Comparison of ENCODE assay signal across 11 mouse cellular contexts in the genomic region with DNA sequence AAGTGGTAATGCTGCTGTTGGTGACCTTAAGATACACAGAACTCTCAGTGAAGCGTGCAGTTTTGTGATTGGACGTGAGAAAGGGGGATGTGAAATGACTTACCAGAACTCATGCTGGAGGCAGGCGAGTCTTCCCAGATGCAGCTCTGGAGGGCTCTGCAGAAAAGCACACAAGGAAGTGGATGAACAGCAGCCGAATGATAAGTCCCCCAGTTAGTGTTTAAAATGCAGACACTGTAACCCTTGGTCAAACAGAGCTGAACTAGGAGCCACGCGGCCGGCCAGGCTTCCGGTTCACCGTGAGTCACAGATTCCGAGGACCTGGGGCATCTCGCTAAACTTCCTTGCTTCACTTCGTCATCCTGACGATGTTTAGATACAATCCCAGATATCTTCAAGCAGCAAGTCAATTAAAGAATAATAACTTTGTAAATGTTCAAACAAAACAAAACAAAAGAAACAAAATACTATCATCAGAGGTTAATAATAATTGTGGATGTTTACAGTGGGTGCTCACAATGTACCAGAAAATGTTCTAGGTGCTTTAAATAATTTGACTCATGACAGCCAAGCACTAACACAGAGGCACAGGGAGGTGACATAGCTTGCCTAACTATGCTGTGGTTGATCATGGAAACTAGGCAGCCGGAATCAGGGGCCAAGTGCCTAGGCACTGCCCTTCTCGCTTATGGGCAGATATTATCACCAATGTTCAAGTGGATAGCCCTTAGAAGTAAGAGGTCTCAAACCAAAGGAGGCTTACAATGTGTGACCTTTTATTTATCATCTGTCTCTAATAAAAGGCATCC.
DNase-seq lines count a peak whose midpoint lies in the region; TF ChIP-seq lines count a peak whose summit lies in the region.
"Had no signal": no experiment of that assay in that cellular context is flagged by ENCODE, and none has a peak within 500 bp of the region (broad histone marks: within the 10 kb centered on the region; RNA-seq: fewer than 3 reads in every experiment).

No protein-coding gene starts in this region.

- peak overlapping the region; percentile 58 for H3K4me2 ChIP-seq in myocyte (ENCODE audit: low read depth)
- H3K4me2 ChIP-seq: limb, embryonic 13.5 days had no signal

- H3K4me1 ChIP-seq in heart, embryonic 10.5 days: peaks cover 51% of the 10 kb centered on the region
- H3K4me1 ChIP-seq in embryonic fibroblast, embryonic 13.5 days (ENCODE audit: control insufficient read depth, insufficient read depth, low read length): peaks cover 9% of the 10 kb centered on the region; the same call in 1 of the 2 replicates

- 61% methylated on average over 15 of the region's 15 CpGs for WGBS in heart, embryonic 10.5 days

- H3ac ChIP-seq in myocyte (ENCODE audit: control insufficient read depth, insufficient read length): no peak overlapping the region

- H3K27me3 ChIP-seq in heart, embryonic 10.5 days (ENCODE audit: insufficient read depth, poor library complexity, severe bottlenecking): no peaks in the 10 kb centered on the region
- no peaks in the 10 kb centered on the region for H3K27me3 ChIP-seq in myocyte (ENCODE audit: control insufficient read depth, insufficient read depth, insufficient read length)
- H3K27me3 ChIP-seq: limb, embryonic 13.5 days had no signal

- no peak for TF ChIP-seq POLR2A in embryonic fibroblast, embryonic 13.5 days (IDR thresholded peaks at IDR 0.05; ENCODE audit: low read depth, low read length)
- no peak for TF ChIP-seq POLR2A in myocyte (IDR thresholded peaks at IDR 0.05; ENCODE audit: insufficient read length, low read depth)

- intact Hi-C loops in heart, postnatal 10 days (cut with DNase I): no loop called here
- intact Hi-C loops in gastrocnemius, postnatal 14 days (cut with DNase I; ENCODE audit: low total_unique reads): no loop called here

- H3K4me3 ChIP-seq in heart, embryonic 10.5 days: no peak overlapping the region
- H3K4me3 ChIP-seq in embryonic fibroblast, embryonic 13.5 days (ENCODE audit: insufficient read depth, low read length): no peak overlapping the region
- H3K4me3 ChIP-seq in myocyte: no peak overlapping the region
- H3K4me3 ChIP-seq: limb, embryonic 13.5 days had no signal

- H3K79me2 ChIP-seq in myocyte (ENCODE audit: control insufficient read depth, insufficient read depth): no peaks in the 10 kb centered on the region

- peak overlapping the region; percentile 16; the same call in 1 of the 2 replicates for H3K27ac ChIP-seq in heart, embryonic 10.5 days
- peak overlapping the region; percentile 8; the same call in 1 of the 2 replicates for H3K27ac ChIP-seq in embryonic fibroblast, embryonic 13.5 days (ENCODE audit: insufficient read depth, low read length)
- H3K27ac ChIP-seq: limb, embryonic 13.5 days had no signal

- peaks cover 21% of the 10 kb centered on the region for H3K36me3 ChIP-seq in heart, embryonic 10.5 days
- no peaks in the 10 kb centered on the region for H3K36me3 ChIP-seq in myocyte (ENCODE audit: control insufficient read depth, insufficient read depth)
- H3K36me3 ChIP-seq: limb, embryonic 13.5 days had no signal

- H3K9me3 ChIP-seq in heart, embryonic 10.5 days: no peaks in the 10 kb centered on the region
- H3K9me3 ChIP-seq: limb, embryonic 13.5 days had no signal

- no peak for TF ChIP-seq CTCF in embryonic fibroblast, embryonic 13.5 days (IDR thresholded peaks at IDR 0.05; ENCODE audit: borderline replicate concordance, insufficient read depth, low read length)

- DNase-seq in heart, embryonic 10.5 days (ENCODE audit: low spot score): no peak
- DNase-seq in heart, postnatal 10 days: no peak
- peak; percentile 66 for DNase-seq in kidney, postnatal 10 days
- DNase-seq in left cerebral cortex, adult 9 months (ENCODE audit: low spot score in 2 of 2): no peak
- no peak for DNase-seq in right cerebral cortex, postnatal 4 days
- DNase-seq in gastrocnemius, postnatal 14 days: no peak
- DNase-seq: embryo, embryonic 11 days; right cerebral cortex, postnatal 14 days had no signal

TF ChIP-seq in myocyte, 11 proteins besides CTCF, POLR2A, EP300 and RAD21:
- TF ChIP-seq USF1 (IDR thresholded peaks at IDR 0.05; ENCODE audit: low read depth) (no peak), TCF3 (IDR thresholded peaks at IDR 0.05; ENCODE audit: insufficient read length, low read depth) (no peak), MAX (IDR thresholded peaks at IDR 0.05; ENCODE audit: low read depth) (no peak), CEBPB (IDR thresholded peaks at IDR 0.05; ENCODE audit: insufficient read depth, poor library complexity, severe bottlenecking) (no peak), SRF (IDR thresholded peaks at IDR 0.05; ENCODE audit: control insufficient read depth, insufficient read length, low read depth) (no peak), TCF12 (IDR thresholded peaks at IDR 0.05; ENCODE audit: insufficient read depth, poor library complexity, severe bottlenecking) (no peak), MYOG (IDR thresholded peaks at IDR 0.05; ENCODE audit: control insufficient read depth in 1 of 3, insufficient read depth in 1 of 3, insufficient read length in 2 of 3, low read depth in 2 of 3) (no peak), POLR2AphosphoS2 (IDR thresholded peaks at IDR 0.05; ENCODE audit: insufficient read length, low read depth) (no peak), REST (IDR thresholded peaks at IDR 0.05; ENCODE audit: insufficient read depth, insufficient read length) (no peak), E2F4 (IDR thresholded peaks at IDR 0.05; ENCODE audit: insufficient read depth) (no peak), MYOD1 (IDR thresholded peaks at IDR 0.05; ENCODE audit: control insufficient read depth in 1 of 3, insufficient read length in 2 of 3, low read depth in 2 of 3) (no peak)
TF ChIP-seq in myocyte: peak in this region for 0.
